Mouse (Mus musculus): ENCODE measurements around the gene Ngrn.

The Ngrn gene

DNA sequence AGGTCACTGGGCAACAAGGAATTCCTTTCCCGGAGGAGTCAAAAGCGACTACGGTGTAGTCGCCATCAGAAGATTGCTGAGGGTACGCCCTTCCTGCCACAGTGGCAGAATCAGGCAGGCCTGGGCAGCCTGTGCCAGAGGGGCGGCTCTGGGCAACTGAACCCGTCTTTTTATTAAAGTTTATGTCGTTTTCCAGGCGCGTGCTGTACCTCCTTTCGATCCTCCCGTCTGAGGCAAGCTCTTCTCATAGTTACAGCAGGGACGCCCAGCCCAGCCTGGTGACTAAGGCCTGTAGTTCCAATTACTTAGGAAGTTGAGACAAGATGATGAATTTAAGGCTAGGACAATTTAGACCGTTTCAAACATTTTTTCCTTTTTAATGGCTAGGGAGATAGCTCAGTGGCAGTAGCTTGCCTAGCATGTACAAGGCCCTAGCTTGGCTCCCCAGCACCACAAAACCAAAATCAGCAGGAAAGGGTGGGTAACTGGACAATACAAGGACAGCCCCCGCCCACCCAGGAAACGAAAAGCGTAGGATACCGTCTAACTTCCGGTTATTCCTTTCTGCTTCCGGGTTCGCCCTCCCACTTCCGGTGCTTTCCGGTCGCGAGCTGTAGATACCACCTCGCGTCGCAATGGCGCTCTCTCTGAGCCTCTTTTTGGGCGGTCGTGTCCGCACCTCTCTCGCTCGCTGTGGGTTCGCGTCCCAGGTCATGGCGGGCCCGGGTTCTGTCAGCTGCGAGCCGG, at the start of gene Ngrn:
Gene Ngrn (plus strand): TSS at position 591 of the 747 bp plus-strand sequence.
- peak; percentile 59 to 78 for DNase-seq

DNA sequence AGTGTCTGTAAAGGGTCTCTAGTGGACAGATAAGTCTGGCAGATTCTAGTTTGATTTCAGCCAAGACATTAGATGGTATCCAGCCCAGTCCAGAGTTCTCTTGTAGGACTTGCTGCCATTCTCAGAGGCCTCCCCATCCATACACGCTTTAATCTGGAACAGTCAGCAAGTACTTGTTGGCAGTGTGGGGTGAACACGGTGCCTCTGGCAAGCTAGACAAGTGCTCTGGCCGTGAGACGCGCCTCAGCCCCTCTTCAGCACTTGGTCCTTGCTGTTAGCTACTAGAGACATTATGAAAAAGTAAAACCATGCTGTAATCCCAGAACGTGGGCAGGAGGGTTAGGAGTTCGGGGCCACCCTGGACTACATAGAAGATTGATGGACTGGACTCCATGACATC, 47.4 kb upstream of the Ngrn start:
- no peak for DNase-seq

DNA sequence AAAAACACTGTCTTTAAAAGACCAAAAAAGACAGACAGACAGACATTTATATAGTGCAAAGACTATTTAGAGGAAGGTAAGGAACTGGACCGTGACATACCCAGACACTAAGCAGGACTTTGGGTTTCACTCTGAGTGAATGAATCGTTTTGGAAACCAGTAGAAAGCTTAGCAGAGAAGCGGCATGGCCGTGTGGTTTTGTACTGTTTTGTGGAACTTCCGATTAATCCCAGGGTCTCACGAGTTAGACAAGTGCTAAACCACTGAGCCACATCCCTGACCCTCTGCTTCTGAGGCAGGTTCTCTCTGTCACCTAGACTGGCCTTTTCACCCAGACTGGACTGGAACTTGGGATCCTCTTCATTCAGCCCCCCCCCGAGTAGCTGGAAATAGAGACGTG, 46.6 kb upstream of the Ngrn start:
- no peak for DNase-seq

DNA sequence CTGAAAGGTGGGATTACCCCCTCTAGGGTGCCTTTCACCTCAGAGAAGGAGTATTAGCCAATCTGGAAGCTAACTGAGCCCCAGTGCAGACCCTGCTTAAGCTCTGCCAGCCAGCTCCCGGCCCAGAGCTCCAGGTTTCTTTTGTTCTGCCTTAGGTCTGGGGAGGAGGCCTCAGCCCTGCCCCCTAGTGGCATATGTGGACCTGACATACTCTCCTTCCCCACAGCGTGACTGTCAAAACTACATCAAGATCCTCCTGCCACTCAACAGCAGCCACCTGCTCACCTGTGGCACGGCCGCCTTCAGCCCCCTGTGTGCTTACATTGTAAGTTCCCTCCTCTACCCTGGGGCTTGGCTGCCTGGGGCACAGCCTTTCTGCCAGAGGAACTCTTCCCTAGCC, 45.6 kb upstream of the Ngrn start:
- DNase-seq = peak; percentile 66 to 75

DNA sequence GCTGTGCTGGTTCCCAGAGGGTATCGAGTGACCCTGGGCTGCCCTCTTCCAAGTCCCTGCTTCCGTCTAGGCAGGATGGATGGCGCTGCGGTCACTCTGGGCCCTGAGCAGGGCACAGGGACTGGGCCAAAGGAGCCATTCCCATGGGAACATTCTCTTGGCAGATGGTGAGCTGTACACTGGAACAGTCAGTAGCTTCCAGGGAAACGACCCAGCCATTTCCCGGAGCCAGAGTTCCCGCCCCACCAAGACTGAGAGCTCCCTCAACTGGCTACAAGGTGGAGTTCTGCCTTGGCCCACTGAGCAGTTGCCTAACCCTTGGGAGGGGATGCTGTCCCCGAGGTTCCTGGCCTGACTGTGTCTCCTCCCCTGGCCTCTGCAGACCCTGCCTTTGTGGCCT, 44.4 kb upstream of the Ngrn start:
- no peak for DNase-seq

DNA sequence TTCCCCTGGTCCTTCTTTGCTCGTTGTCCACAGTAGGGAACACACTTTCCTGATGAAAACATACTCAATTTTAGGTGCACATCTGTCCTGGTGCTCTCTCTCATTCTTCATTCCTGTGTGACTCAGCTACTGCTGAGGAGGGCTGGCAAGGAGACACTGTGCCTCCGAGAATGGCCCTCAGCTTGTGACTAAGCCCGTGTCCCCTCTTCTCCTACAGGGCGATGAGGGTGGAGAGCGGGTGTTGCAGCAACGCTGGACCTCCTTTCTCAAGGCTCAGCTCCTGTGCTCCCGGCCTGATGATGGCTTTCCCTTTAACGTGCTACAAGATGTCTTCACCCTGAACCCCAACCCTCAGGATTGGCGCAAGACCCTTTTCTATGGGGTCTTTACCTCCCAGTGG, 42.3 kb upstream of the Ngrn start:
- DNase-seq = no peak

DNA sequence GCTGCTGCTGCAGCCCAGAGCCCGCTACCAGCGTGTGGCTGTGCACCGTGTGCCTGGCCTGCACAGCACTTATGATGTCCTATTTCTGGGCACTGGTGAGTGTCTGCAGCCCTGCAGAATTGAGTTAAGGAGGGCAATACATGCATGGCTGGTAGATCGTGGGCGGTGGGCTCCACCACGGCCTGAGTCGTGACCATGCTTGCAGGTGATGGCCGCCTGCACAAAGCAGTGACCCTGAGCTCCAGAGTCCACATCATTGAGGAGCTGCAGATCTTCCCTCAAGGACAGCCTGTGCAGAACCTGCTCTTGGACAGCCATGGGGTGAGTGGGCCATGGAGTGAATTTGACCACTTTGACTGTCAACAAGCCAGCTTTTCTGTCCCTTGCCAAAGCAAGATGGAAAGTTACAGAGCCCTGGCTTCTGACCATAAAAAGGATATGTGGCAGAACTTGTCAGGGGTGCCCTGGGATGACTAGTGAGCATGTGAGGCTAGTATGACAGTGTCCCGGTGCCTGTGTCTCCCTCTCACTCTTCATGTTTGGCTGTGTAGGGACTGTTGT, 40.7 kb upstream of the Ngrn start:
- DNase-seq = no peak

DNA sequence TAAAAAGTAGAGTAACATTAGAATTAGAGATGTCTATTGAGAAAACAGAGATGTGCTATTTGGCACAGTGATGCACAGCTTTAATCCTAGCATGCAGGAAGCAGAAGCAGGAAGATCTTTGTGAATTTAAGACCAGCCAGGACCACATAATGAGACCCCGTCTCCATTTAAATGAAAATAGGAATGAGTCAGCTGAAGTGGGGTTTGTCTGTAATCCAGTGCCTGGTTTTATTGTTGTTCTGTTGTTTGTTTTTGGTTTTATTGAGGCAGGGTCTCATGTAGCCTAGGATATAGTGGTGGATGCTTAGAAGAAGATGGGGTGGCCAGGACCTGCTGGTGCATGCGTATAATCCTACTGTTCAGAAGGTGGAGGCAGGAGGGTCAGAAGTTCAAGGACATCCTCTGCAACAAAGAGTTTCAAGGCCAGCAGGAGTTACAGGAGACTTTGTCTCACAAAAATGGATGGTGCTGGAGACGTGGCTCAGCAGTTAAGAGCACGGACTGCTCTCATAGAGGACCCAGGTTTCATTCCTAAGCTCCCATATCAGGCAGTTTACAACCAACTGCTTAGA, 39.8 kb upstream of the Ngrn start:
- no peak for DNase-seq

DNA sequence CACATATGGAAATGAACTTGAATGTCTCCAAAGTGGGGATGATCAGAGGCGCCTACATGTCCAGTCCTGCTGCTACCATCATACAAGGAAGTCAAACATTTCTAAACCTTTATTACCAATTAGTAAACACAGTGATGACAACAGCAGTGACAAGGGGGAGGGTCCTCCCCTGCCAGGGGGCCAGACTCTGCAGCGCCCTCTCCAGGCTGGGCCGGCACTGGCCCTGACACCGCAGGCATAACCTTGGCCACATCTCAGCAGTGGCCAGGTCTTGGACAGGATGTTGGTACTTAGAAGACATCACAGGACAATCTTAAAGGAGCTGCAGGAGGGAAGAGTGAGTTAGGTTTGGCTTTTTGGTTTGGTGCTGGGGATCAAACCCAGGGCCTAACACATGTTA, 34.0 kb upstream of the Ngrn start:
- DNase-seq = no peak

DNA sequence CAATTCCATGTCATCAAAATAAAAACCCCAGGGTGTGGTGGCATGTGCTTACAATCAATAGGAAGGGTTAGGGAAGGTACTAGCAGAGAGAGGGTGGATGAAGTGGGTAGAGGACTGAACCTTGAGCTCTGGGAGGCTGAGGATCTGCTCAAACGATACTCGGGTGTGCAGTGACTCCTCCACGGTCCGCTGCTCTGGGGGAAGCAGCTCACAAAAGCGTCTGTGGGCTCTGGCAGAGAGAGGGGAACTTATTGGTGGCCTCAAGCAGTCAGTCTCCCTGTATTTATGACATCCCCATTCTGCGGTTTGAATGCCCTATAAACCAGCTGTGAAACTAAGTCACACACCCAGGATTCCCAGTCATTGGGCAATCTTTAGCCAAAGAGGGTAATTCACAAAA, 30.8 kb upstream of the Ngrn start:
- no peak for DNase-seq

DNA sequence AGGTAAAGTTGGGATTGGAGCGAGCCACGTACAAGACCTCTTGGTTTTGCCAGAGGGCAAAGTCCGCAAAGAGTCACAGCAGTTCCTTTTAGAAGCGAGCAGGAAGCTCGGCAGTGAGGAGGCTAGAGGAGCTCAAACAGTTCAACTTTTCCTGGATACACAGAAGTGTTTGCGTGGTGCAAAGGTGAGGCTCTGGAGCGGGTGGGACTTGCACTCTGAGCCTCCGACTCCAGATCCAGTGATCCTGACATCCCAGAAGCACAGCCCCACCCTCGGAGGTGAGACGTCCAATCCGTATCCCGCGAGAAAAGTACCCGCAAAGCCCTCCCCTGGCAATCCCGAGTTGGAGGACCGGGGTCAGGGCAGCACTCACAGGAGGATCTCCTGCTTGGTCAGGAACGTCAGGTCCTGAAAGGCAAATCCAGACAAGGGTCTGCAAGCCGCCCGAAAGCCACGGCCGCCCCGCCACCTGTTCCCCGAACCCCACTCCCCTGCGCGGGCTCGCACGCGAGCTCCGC, 29.0 kb upstream of the Ngrn start:
- no peak for DNase-seq

DNA sequence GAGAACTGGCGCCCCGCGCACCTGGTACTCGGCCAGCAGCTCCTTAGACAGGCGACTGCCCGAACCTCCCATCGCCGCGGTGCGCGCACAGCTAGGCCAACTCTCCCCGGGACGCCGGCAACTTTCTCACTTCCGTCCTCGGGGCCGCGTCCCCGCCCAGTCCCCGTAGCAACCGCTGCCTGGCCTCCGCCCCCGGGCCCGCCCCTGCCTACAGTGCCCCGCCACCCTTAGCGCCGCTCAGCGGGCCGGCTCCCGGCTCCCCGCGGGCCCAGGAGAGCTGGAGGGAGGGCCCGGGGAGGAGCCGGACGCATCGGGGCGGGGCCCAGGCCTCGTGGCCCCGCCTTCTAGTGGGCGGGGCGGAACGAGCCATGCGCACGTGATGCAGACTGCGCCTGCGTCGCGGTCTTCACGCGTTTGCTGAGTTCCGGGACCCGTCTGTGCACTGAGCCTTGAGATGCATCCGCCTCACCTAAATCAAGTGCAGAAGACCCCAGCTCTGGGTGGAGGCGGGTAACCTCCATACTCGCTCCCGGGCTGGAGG, 28.5 kb upstream of the Ngrn start, which contains the start of the genes Cib1 and Gdpgp1:
Gene Cib1 (minus strand): TSS at position 325 of the 541 bp plus-strand sequence.
Gene Gdpgp1 (plus strand): TSS at position 377 of the 541 bp plus-strand sequence.
- DNase-seq = peak; percentile 96 to 97

DNA sequence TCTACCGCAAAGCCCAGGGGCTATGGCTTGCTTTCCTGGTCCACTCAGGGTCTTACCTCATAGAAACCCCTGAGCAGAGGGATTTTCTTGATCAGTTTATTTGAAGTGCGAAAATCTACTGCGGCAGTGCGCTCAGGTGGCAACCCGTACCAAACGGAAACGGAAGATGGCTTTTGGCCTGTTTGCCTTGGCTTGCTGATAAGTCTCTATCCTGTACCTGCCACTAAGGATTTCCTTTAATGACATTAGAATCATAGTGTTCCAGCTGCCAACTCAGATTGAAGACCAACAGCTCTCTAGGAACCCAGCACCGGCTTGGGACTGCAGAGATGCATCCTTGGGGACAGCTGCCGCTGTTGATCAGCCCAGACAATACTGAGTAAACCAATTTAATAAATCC, 27.2 kb upstream of the Ngrn start:
- no peak for DNase-seq

DNA sequence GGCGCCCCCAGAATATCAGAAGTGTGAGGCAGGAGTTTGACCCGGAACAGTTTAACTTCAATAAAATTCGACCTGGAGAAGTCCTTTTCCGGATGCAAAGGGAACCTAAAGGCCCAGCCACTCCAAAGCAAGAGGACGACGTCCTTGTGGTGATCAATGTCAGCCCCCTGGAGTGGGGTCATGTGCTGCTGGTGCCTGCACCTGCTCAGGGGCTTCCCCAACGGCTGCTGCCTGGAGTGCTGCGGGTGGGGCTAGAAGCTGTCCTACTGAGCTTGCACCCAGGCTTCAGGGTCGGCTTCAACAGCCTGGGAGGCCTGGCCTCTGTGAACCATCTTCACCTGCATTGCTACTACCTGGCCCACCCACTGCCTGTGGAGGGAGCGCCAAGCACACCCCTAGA, 22.5 kb upstream of the Ngrn start:
- DNase-seq = no peak

DNA sequence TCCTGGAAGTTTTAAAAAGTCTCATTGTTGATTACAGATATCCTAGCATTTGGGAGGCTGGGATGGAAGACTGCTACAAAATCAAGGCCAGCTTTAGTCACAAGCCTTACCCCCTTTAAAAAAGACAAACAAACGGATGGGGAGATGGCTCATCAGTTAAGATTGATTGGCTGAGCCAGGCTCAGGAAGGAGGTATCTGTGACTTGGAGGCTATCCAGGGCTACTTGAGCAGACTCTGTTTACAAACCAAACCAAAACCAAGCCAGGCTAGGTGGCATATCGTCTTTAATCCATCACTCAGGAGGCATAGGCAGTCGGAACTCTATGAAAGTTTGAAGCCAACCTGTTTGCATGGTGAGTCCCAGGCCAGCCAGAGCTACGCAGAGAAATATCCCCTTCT, 19.4 kb upstream of the Ngrn start:
- DNase-seq = no peak

DNA sequence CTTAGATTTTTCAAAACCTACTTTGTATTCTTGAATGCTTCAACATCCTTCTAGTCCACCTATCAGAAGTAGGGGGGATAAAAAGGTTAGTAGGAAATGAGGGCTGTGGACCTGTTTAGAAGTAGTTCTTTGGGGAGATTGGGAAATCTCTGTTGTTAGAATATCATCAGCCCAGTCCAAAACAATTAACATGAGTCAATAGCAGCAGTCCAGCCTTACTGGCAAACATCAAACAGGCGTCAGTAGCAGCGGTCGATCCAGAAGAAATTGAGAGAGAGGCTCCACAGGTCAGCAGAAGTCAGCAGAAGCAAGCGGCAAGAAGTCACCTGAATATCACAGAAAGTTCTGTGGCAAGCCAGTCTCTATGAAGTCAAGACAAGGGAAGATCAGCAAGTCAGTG, 16.2 kb upstream of the Ngrn start:
- DNase-seq = no peak

DNA sequence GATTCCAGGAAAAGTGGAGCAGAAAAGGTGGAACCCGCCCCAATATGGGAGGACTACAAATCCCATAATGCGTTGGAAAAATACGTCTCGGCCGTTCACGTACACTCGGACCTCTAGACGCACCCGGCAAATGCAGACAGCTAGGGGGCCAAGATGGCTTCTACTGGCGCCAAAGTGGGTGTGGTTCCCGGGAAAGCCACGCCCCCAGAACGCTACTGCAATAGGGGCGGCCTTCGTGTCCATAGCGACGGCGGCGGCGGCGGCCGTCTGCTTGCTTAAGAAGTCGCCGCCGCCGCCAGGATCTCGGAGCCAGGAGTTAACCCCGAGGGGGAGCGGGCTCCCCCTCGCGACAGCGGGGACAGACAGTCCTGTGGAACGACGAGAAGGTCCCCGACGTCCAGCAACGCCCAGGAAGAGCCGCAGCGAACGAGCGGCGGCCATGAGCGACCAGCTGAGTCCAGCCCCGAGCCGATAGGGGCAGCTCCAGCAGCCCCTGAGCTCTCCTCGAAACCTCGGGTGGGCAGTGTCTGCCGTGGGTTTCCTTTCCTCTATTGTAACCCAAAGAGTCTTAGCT, 14.8 kb upstream of the Ngrn start, which contains the start of gene Ttll13:
Gene Ttll13 (plus strand): TSS at position 229 of the 574 bp plus-strand sequence.
- DNase-seq = peak; percentile 94 to 95

DNA sequence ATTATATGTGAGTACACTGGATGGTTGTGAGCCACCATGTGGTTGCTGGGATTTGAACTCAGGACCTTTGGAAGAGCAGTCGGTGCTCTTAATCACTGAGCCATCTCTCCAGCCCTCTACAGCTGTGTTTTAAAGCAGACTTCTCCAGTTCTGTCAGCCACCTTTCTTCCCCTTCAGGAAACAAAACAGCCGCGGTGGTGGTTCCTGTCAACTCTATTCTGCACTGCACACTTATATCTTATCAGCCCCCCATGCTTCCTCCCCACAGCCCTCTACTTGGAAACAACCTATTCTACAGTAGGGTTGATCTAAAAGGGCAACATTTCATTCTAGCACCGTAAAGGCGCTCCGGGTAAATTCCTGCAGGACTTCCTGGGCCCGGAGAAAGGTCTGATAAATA, 14.2 kb upstream of the Ngrn start:
- DNase-seq = no peak

DNA sequence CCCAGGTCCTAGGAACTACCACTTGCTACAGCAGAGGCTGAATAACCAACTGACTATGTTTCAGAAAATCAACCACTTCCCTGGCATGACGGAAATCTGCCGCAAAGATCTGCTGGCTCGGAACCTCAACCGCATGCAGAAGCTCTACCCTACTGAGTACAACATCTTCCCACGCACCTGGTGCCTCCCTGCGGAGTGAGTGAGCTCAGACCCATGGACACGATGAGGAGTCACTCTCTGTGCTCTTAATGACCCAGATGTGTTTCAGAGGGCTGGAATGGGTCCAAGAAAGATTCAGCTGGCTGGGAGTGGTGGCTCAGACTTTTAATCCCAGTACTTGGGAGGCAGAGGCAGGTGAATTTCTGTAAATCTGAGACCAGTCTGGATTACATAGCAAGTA, 8.6 kb upstream of the Ngrn start:
- DNase-seq = no peak

DNA sequence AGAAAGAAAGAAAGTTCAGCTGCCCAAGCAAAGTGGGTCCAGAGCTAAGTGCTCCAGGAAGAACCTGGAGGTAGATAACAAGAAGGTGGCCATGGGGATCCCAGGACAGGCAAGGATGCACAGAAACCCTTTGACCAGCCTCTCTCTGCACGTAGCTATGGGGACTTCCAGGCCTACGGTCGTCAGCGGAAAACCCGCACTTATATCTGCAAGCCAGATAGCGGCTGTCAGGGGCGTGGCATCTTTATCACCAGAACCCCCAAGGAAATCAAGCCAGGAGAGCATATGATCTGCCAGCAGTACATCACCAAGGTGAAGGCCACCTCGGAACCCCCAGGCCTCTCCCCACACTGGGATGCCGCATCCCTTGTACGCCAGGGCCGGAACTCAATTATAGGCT, 8.1 kb upstream of the Ngrn start:
- DNase-seq = no peak

DNA sequence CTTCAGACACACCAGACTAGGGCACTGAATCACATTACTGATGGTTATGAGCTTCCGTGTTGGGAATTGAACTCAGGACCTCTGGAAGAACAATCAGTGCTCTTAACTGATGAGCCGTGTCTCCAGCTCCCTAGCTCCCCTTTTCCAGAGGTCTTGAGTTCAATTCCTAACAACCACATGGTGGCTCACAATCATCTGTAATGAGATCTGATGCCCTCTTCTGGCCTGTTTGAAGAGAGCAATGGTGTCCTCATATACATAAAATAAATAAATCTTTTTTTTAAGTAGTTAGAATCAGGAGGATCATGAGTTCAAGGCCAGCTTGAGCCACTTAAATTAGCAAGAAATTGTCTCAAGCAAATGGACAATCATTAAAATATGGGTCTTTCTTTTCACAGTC, 5.0 kb upstream of the Ngrn start:
- no peak for DNase-seq

DNA sequence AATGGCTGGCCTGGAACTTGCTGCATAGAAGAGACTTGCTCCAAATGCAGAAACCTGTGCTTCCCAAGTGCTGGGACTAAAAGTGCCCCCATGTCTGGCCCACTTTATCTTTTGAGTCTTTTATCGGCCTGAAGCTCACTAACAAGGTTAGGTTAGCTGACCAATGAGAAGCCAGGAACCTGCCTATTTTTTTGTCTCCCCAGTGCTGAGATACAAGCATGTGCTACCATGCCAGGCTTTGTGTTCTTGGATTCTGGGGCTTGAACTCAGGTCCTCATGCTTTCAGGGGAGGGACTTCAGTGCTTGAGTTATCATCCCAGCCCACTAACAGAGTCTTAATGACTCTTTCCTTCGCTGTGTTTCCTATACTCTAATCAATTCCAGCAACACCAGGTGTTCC, 3.3 kb upstream of the Ngrn start:
- no peak for DNase-seq

DNA sequence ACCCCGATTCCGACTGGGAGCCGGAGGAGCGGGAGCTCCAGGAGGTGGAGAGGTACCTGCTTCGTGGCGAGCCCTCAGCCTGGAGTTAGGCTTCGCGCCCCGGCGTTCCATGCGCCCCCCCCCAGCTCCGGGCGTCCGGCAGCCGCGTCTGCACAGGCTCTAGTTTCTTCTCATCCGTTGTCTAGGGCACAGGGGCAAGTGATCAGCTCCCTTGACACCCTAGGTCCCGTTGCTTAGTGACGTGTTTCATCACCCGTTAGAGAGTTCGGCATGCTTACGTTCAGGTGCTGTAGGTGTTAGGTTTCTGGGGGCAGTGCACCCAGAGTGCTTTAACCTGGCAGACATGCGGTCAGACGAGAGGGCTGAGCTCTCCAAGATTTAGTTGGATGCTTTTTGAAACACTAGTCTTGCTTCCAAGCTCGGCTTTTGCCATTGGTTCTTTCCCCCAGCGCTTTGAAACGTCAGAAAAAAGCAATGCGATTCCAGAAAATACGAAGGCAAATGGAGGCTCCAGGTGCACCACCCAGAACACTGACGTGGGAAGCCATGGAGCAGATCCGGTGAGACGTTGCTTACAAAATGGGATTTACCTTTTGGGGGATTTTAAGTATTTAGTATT, 466 bp downstream of the Ngrn start:
- no peak for DNase-seq
